In the genomic region with DNA sequence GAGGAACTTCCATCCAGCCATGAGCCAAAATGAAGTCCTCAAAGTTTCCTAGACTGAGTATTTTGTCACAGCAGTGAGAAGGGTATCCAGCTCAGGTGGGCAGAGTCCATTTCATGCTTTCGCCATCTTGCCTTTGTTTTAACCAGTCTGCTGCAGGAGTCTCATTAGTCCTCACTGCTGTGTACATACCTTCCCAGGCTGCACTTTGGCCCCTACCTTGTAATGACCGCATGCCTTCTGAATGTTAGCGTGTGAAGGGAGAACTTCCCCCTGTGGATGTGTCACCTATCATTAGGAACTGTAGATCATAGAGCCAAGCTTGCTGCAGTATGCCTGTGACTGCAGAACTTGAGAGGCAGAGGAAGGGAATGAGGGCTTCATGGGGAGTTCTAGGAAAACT, we compare ENCODE assay signal across 25 mouse cellular contexts.
"Had no signal": no experiment of that assay in that cellular context is flagged by ENCODE, and none has a peak within 500 bp of the region (broad histone marks: within the 10 kb centered on the region; RNA-seq: fewer than 3 reads in every experiment).

No protein-coding gene starts in this region.

- H3K36me3 ChIP-seq: limb, embryonic 12.5 days; limb, embryonic 15.5 days; midbrain, embryonic 13.5 days; neural tube, embryonic 13.5 days; stomach, embryonic 15.5 days had no signal

- H3K4me1 ChIP-seq: neural tube, embryonic 13.5 days; stomach, embryonic 15.5 days had no signal

- H3K9me3 ChIP-seq: limb, embryonic 12.5 days; limb, embryonic 15.5 days; midbrain, embryonic 13.5 days; neural tube, embryonic 13.5 days; stomach, embryonic 15.5 days had no signal

- H3K27ac ChIP-seq: left cerebral cortex, adult 2 months; limb, embryonic 12.5 days; limb, embryonic 15.5 days; liver, embryonic 14.5 days; macrophage; midbrain, embryonic 13.5 days; neural tube, embryonic 13.5 days; stomach, embryonic 15.5 days had no signal

- H3K4me3 ChIP-seq: left cerebral cortex, adult 2 months; limb, embryonic 12.5 days; limb, embryonic 15.5 days; midbrain, embryonic 13.5 days; myocyte; neural tube, embryonic 13.5 days; stomach, embryonic 15.5 days had no signal

- DNase-seq: kidney, adult 2 months; kidney, postnatal 25 days; layer of hippocampus, postnatal 36 days; left cerebral cortex, postnatal 4 days; liver, postnatal 0 days; lung, embryonic 14.5 days; retina, postnatal 1 day; right cerebral cortex, postnatal 25 days; spleen, adult 18-20 months; thymus, adult 2 months; thymus, postnatal 14 days; thymus, postnatal 4 days had no signal

- ATAC-seq: inflammation-experienced regulatory T-cells, adult 6 months; liver, postnatal 0 days; lung, postnatal 0 days; midbrain, embryonic 13.5 days; midbrain, embryonic 16.5 days had no signal

- H3K4me2 ChIP-seq: limb, embryonic 12.5 days; limb, embryonic 15.5 days; liver, embryonic 11.5 days; lung, embryonic 14.5 days; midbrain, embryonic 13.5 days; neural tube, embryonic 13.5 days; stomach, embryonic 15.5 days had no signal

- H3K27me3 ChIP-seq: limb, embryonic 12.5 days; limb, embryonic 15.5 days; midbrain, embryonic 13.5 days; neural tube, embryonic 13.5 days; stomach, embryonic 15.5 days had no signal

- H3K9ac ChIP-seq: limb, embryonic 12.5 days; limb, embryonic 15.5 days; liver, embryonic 14.5 days; liver, postnatal 0 days; lung, embryonic 14.5 days; midbrain, embryonic 13.5 days; neural tube, embryonic 13.5 days; stomach, embryonic 15.5 days had no signal
